Mouse (Mus musculus): ENCODE measurements at regions not wholly inside any gene's neighbourhood (a gene's known extent, or its start where the extent isn't known, plus 50 kb on each side); places are given as distances from the start of the nearest gene placed in this dataset.

DNA sequence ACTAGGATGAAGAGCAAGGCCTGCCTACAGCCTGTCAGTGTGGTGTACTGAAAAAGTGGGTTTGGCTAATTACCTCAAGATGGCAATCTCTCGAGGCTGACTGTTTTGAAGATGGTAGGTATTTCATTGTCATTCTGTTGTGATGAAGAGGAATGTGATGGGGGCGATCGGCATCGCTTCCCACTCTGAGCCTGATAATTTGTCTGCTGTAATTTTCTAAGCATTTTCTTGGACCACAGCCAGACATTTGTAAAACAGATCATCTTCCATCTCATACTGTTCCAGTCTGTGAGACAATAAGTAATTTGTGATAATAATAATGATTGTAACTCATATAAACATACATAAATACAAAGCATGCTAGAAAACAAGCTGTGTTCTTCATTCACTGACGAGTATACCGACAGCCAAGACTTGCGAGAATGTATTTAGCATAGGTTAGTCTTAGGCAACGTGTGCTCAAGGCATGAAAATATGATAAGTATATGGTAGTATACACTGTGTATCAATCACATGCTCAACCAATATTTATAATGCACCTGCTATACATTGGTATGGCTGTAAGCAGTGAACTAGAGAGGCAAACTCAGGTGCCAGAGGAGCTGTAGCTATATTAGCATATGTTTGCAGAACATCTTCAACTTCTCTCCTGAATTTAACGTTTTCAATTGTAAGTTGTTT, 574.1 kb upstream of the Slc39a10 start:
- H3ac ChIP-seq (ENCODE audit: control insufficient read depth, insufficient read length), result no peak overlapping the region
- H3K79me2 ChIP-seq (ENCODE audit: control insufficient read depth, insufficient read depth), result no peaks in the 10 kb centered on the region
- H3K4me2 ChIP-seq (ENCODE audit: low read depth), result no peak overlapping the region
- H3K4me3 ChIP-seq, result no peak overlapping the region
- H3K27me3 ChIP-seq (ENCODE audit: control insufficient read depth, insufficient read depth, insufficient read length), result no peaks in the 10 kb centered on the region
- TF ChIP-seq CEBPB (IDR thresholded peaks at IDR 0.05; ENCODE audit: insufficient read depth, poor library complexity, severe bottlenecking), result no peak
- no peak for TF ChIP-seq POLR2A (IDR thresholded peaks at IDR 0.05; ENCODE audit: insufficient read length, low read depth)
- TF ChIP-seq E2F4 (IDR thresholded peaks at IDR 0.05; ENCODE audit: insufficient read depth), result no peak
- no peak for TF ChIP-seq MYOG (IDR thresholded peaks at IDR 0.05; ENCODE audit: control insufficient read depth in 1 of 3, insufficient read depth in 1 of 3, insufficient read length in 2 of 3, low read depth in 2 of 3)
- no peak for TF ChIP-seq TCF12 (IDR thresholded peaks at IDR 0.05; ENCODE audit: insufficient read depth, poor library complexity, severe bottlenecking)
- TF ChIP-seq MAX (IDR thresholded peaks at IDR 0.05; ENCODE audit: low read depth), result no peak
- no peaks in the 10 kb centered on the region for H3K36me3 ChIP-seq (ENCODE audit: control insufficient read depth, insufficient read depth)

DNA sequence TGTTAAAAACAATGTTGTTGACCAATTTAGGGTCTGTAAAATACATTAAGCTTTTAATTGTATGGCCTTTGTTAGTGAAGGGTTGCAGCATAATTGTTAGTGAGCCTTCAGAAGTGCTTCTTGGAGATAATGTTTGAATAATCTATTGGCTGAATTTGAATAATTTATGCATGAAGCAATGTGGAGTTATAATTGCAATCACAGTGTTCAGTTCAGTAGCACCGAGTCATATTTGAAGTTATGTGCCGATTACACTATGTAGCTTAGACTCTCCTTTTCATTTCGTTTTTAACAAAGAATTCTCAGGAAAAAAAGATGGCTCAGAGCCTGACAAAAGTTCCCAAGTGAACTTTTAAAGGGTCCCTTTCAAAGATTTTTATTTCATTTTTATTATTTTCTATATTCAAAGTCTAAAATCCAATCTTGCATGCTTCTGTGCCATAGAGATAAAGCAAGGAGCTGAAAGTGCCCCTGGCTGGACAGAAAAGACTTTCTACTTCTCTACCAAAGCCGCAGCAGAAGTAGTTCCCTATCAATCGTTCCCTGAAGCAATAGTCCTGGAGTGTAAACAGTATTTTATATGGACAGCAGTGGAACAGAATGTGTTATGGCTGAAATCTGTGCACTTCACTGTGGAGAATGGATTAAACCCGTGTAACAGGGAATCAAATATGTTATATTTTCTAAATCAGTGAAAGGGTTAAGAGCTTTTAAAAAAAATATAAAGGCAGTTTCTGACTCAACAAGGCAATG, 556.3 kb upstream of the Slc39a10 start:
- no peak overlapping the region for H3K4me3 ChIP-seq
- H3K79me2 ChIP-seq (ENCODE audit: control insufficient read depth, insufficient read depth), result no peaks in the 10 kb centered on the region
- no peak overlapping the region for H3ac ChIP-seq (ENCODE audit: control insufficient read depth, insufficient read length)
- no peaks in the 10 kb centered on the region for H3K27me3 ChIP-seq (ENCODE audit: control insufficient read depth, insufficient read depth, insufficient read length)
- TF ChIP-seq E2F4 (IDR thresholded peaks at IDR 0.05; ENCODE audit: insufficient read depth), result no peak
- TF ChIP-seq MAX (IDR thresholded peaks at IDR 0.05; ENCODE audit: low read depth), result no peak
- no peak for TF ChIP-seq CEBPB (IDR thresholded peaks at IDR 0.05; ENCODE audit: insufficient read depth, poor library complexity, severe bottlenecking)
- TF ChIP-seq TCF3 (IDR thresholded peaks at IDR 0.05; ENCODE audit: insufficient read length, low read depth), result no peak
- TF ChIP-seq MYOG (IDR thresholded peaks at IDR 0.05; ENCODE audit: control insufficient read depth in 1 of 3, insufficient read depth in 1 of 3, insufficient read length in 2 of 3, low read depth in 2 of 3), result no peak
- TF ChIP-seq POLR2A (IDR thresholded peaks at IDR 0.05; ENCODE audit: insufficient read length, low read depth), result no peak
- no peak for TF ChIP-seq POLR2AphosphoS2 (IDR thresholded peaks at IDR 0.05; ENCODE audit: insufficient read length, low read depth)
- TF ChIP-seq MYOD1 (IDR thresholded peaks at IDR 0.05; ENCODE audit: control insufficient read depth in 1 of 3, insufficient read length in 2 of 3, low read depth in 2 of 3), result no peak
- no peak for TF ChIP-seq REST (IDR thresholded peaks at IDR 0.05; ENCODE audit: insufficient read depth, insufficient read length)
- TF ChIP-seq SRF (IDR thresholded peaks at IDR 0.05; ENCODE audit: control insufficient read depth, insufficient read length, low read depth), result no peak
- TF ChIP-seq TCF12 (IDR thresholded peaks at IDR 0.05; ENCODE audit: insufficient read depth, poor library complexity, severe bottlenecking), result no peak
- TF ChIP-seq USF1 (IDR thresholded peaks at IDR 0.05; ENCODE audit: low read depth), result no peak
- no peaks in the 10 kb centered on the region for H3K36me3 ChIP-seq (ENCODE audit: control insufficient read depth, insufficient read depth)
- no peak overlapping the region for H3K4me2 ChIP-seq (ENCODE audit: low read depth)

DNA sequence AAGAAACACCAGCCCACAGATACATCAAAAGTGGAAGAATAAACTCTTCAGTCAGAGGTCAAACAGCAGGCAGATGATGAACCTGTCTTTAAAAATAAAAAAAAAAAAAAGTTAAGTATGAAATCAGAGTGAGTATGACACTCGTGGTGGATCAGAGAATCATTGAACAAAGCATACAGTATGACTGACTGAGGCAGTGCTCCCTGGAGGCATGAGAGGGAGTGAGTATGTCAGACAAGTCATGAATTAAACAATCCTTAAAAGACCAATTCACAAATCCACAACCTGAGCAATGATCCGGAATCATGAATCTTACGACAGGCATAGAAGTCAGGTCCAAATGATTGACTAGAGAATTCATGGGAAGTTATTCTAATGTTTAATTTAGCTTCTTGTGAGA, 555.4 kb upstream of the Slc39a10 start:
- no peaks in the 10 kb centered on the region for H3K27me3 ChIP-seq (ENCODE audit: control insufficient read depth, insufficient read depth, insufficient read length)
- H3K4me3 ChIP-seq, result no peak overlapping the region
- TF ChIP-seq POLR2AphosphoS2 (IDR thresholded peaks at IDR 0.05; ENCODE audit: insufficient read length, low read depth), result no peak
- TF ChIP-seq REST (IDR thresholded peaks at IDR 0.05; ENCODE audit: insufficient read depth, insufficient read length), result no peak
- no peak for TF ChIP-seq USF1 (IDR thresholded peaks at IDR 0.05; ENCODE audit: low read depth)
- TF ChIP-seq CEBPB (IDR thresholded peaks at IDR 0.05; ENCODE audit: insufficient read depth, poor library complexity, severe bottlenecking), result no peak
- no peak for TF ChIP-seq SRF (IDR thresholded peaks at IDR 0.05; ENCODE audit: control insufficient read depth, insufficient read length, low read depth)
- no peak for TF ChIP-seq MYOG (IDR thresholded peaks at IDR 0.05; ENCODE audit: control insufficient read depth in 1 of 3, insufficient read depth in 1 of 3, insufficient read length in 2 of 3, low read depth in 2 of 3)
- TF ChIP-seq TCF12 (IDR thresholded peaks at IDR 0.05; ENCODE audit: insufficient read depth, poor library complexity, severe bottlenecking), result no peak
- TF ChIP-seq MAX (IDR thresholded peaks at IDR 0.05; ENCODE audit: low read depth), result no peak
- TF ChIP-seq MYOD1 (IDR thresholded peaks at IDR 0.05; ENCODE audit: control insufficient read depth in 1 of 3, insufficient read length in 2 of 3, low read depth in 2 of 3), result no peak
- TF ChIP-seq E2F4 (IDR thresholded peaks at IDR 0.05; ENCODE audit: insufficient read depth), result no peak
- no peak for TF ChIP-seq TCF3 (IDR thresholded peaks at IDR 0.05; ENCODE audit: insufficient read length, low read depth)
- TF ChIP-seq POLR2A (IDR thresholded peaks at IDR 0.05; ENCODE audit: insufficient read length, low read depth), result no peak
- no peaks in the 10 kb centered on the region for H3K79me2 ChIP-seq (ENCODE audit: control insufficient read depth, insufficient read depth)
- H3K36me3 ChIP-seq (ENCODE audit: control insufficient read depth, insufficient read depth), result no peaks in the 10 kb centered on the region
- H3ac ChIP-seq (ENCODE audit: control insufficient read depth, insufficient read length), result no peak overlapping the region
- no peak overlapping the region for H3K4me2 ChIP-seq (ENCODE audit: low read depth)

DNA sequence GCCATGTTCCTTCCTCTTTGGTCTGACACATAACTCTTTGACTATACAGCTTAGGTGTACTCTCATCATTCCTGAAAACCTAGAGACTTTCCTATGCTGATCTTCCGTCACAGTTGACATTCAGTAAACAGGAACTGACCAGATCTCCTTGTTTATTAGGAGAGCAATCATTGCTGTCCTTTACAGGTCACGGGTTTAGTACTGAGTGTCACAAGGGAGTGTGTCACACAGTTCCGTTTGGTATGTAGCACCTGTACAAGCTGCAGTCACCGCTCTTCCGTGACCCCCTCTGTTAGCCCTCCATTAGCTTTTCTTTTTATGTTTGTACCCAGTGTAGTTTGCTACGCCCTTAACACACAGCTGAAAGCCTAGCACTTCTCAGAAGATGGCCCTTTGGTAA, 553.4 kb upstream of the Slc39a10 start:
- Histone ChIP-seq H3K27me3 (ENCODE audit: control insufficient read depth, insufficient read depth, insufficient read length) (no peaks in the 10 kb centered on the region), H3K36me3 (ENCODE audit: control insufficient read depth, insufficient read depth) (no peaks in the 10 kb centered on the region), H3K4me3 (no peak overlapping the region), H3ac (ENCODE audit: control insufficient read depth, insufficient read length) (no peak overlapping the region), H3K4me2 (ENCODE audit: low read depth) (no peak overlapping the region), H3K79me2 (ENCODE audit: control insufficient read depth, insufficient read depth) (no peaks in the 10 kb centered on the region)
- TF ChIP-seq E2F4 (IDR thresholded peaks at IDR 0.05; ENCODE audit: insufficient read depth), result no peak
- TF ChIP-seq MAX (IDR thresholded peaks at IDR 0.05; ENCODE audit: low read depth), result no peak
- no peak for TF ChIP-seq MYOD1 (IDR thresholded peaks at IDR 0.05; ENCODE audit: control insufficient read depth in 1 of 3, insufficient read length in 2 of 3, low read depth in 2 of 3)
- TF ChIP-seq REST (IDR thresholded peaks at IDR 0.05; ENCODE audit: insufficient read depth, insufficient read length), result no peak
- no peak for TF ChIP-seq USF1 (IDR thresholded peaks at IDR 0.05; ENCODE audit: low read depth)
- TF ChIP-seq TCF12 (IDR thresholded peaks at IDR 0.05; ENCODE audit: insufficient read depth, poor library complexity, severe bottlenecking), result no peak
- no peak for TF ChIP-seq TCF3 (IDR thresholded peaks at IDR 0.05; ENCODE audit: insufficient read length, low read depth)
- TF ChIP-seq CEBPB (IDR thresholded peaks at IDR 0.05; ENCODE audit: insufficient read depth, poor library complexity, severe bottlenecking), result no peak

Data from myocyte (in vitro differentiated cells).